Mouse (Mus musculus): ENCODE measurements at regions not wholly inside any gene's neighbourhood (a gene's known extent, or its start where the extent isn't known, plus 50 kb on each side); places are given as distances from the start of the nearest gene placed in this dataset.

GRCm38 (mm10) chr14:76681581-76682377, 125.1 kb upstream of the Serp2 start:
- DNase-seq (ENCODE audit: low read depth, low spot score) = no peak

GRCm38 (mm10) chr14:76678512-76679134, 121.9 kb upstream of the Serp2 start:
- DNase-seq (ENCODE audit: low read depth, low spot score) = no peak

- DNase-seq (ENCODE audit: low read depth, low spot score) = no peak
Measured at GRCm38 (mm10) chr14:76674949-76675348, 118.3 kb upstream of the Serp2 start.

- DNase-seq (ENCODE audit: low read depth, low spot score) = no peak
Measured at GRCm38 (mm10) chr14:76673671-76674331, 117.1 kb upstream of the Serp2 start.

GRCm38 (mm10) chr14:76672899-76673298, 116.2 kb upstream of the Serp2 start:
- no peak for DNase-seq (ENCODE audit: low read depth, low spot score)

- no peak for DNase-seq (ENCODE audit: low read depth, low spot score)
Measured at GRCm38 (mm10) chr14:76672442-76672841, 115.8 kb upstream of the Serp2 start.

- no peak for DNase-seq (ENCODE audit: low read depth, low spot score)
Measured at GRCm38 (mm10) chr14:76671023-76671422, 114.3 kb upstream of the Serp2 start.

GRCm38 (mm10) chr14:76665754-76666371, 109.2 kb upstream of the Serp2 start:
- no peak for DNase-seq (ENCODE audit: low read depth, low spot score)

- DNase-seq (ENCODE audit: low read depth, low spot score) = no peak
Measured at GRCm38 (mm10) chr14:76664586-76665508, 108.2 kb upstream of the Serp2 start.

GRCm38 (mm10) chr14:76663816-76664215, 107.1 kb upstream of the Serp2 start:
- no peak for DNase-seq (ENCODE audit: low read depth, low spot score)

- DNase-seq (ENCODE audit: low read depth, low spot score) = peak; percentile 73
Measured at GRCm38 (mm10) chr14:76662871-76663270, 106.2 kb upstream of the Serp2 start.

- DNase-seq (ENCODE audit: low read depth, low spot score) = no peak
Measured at GRCm38 (mm10) chr14:76660906-76661305, 104.2 kb upstream of the Serp2 start.

- no peak for DNase-seq (ENCODE audit: low read depth, low spot score)
Measured at GRCm38 (mm10) chr14:76658952-76659502, 102.3 kb upstream of the Serp2 start.

- DNase-seq (ENCODE audit: low read depth, low spot score) = peak; percentile 56
Measured at GRCm38 (mm10) chr14:76657784-76658610, 101.3 kb upstream of the Serp2 start.

- DNase-seq (ENCODE audit: low read depth, low spot score) = no peak
Measured at GRCm38 (mm10) chr14:76657375-76657774, 100.7 kb upstream of the Serp2 start.

GRCm38 (mm10) chr14:76652356-76653126, 95.9 kb upstream of the Serp2 start:
- no peak for DNase-seq (ENCODE audit: low read depth, low spot score)

GRCm38 (mm10) chr14:76651096-76651495, 94.4 kb upstream of the Serp2 start:
- DNase-seq (ENCODE audit: low read depth, low spot score) = no peak

- DNase-seq (ENCODE audit: low read depth, low spot score) = no peak
Measured at GRCm38 (mm10) chr14:76649927-76650326, 93.2 kb upstream of the Serp2 start.

- DNase-seq (ENCODE audit: low read depth, low spot score) = no peak
Measured at GRCm38 (mm10) chr14:76644716-76645115, 88.0 kb upstream of the Serp2 start.
